In the genomic region with DNA sequence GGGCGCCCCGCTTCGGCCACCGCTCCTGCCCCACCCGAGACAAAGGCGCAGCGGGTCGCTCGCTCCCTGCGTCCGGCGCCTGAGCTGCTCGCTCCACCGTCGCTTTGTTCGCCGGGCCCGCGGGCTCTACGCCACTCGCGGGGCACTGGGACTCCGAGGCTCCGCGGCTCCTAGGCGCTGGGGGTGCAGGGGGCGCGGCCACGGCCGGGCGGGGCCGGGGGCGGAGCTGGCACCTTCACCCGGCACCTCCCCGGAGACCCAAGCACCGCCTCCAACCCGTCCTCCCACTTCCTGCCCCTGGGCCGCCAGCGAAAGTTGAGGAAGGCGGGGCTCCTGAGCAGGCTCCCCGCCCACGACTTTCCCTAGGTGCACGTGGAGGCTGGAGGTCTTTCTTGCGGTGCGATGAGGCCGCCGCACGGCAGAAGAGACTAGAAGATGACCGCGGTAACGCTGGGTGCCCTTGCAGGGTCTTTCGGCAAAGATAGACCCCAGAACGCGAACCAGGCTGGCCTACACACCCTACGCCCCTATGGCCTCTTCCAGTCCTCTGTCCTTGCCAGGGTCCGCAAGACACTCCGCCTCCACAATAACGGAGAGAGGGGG, we compare ENCODE assay signal across 8 mouse cellular contexts. TPM values are rescaled to one million over a fixed set of nuclear protein-coding genes. Genes with fewer than 3 reads are reported as not detected.
A peak's percentile ranks its signal among the peaks of the same experiment; 100 is the strongest.
DNase-seq lines count a peak whose midpoint lies in the region; ATAC-seq and TF ChIP-seq lines count a peak whose summit lies in the region.

Gene Vav2, minus strand, starts transcription at position 179 of the 603 bp plus-strand sequence.

- TF ChIP-seq POLR2A in brain, embryonic 14.5 days (IDR thresholded peaks at IDR 0.05; ENCODE audit: borderline replicate concordance, extremely low read depth, insufficient read depth, insufficient read length, poor library complexity, severe bottlenecking) = peak; percentile 75
- peak; percentile 85 for TF ChIP-seq POLR2A in myocyte (IDR thresholded peaks at IDR 0.05; ENCODE audit: insufficient read length, low read depth)

- WGBS in heart, embryonic 10.5 days = under 1% methylated on average over 58 of the region's 58 CpGs
- 1% methylated on average over 57 of the region's 58 CpGs for WGBS in kidney, embryonic 15.5 days
- 1% methylated on average over 58 of the region's 58 CpGs for WGBS in liver, embryonic 11.5 days

- peak within 1 kb of the TSS; percentile 83 for H3K4me3 ChIP-seq in heart, embryonic 10.5 days
- peak within 1 kb of the TSS; percentile 78 for H3K4me3 ChIP-seq in kidney, embryonic 15.5 days (replicated peaks)
- peak within 1 kb of the TSS; percentile 77 for H3K4me3 ChIP-seq in liver, embryonic 11.5 days (ENCODE audit: low read depth, low read length)
- peak within 1 kb of the TSS; percentile 77 for H3K4me3 ChIP-seq in myocyte

- H3K9ac ChIP-seq in kidney, embryonic 15.5 days = peak within 1 kb of the TSS; percentile 71
- peak within 1 kb of the TSS; percentile 79 for H3K9ac ChIP-seq in liver, embryonic 11.5 days (ENCODE audit: low read depth, low read length)

- peaks cover 5% of the 10 kb centered on the region; the same call in 1 of the 2 replicates for H3K27me3 ChIP-seq in heart, embryonic 10.5 days (ENCODE audit: insufficient read depth, poor library complexity, severe bottlenecking)
- H3K27me3 ChIP-seq in kidney, embryonic 15.5 days = no peaks in the 10 kb centered on the region
- no peaks in the 10 kb centered on the region for H3K27me3 ChIP-seq in liver, embryonic 11.5 days (replicated peaks; ENCODE audit: control insufficient read depth, insufficient read depth, low read length)
- no peaks in the 10 kb centered on the region for H3K27me3 ChIP-seq in myocyte (ENCODE audit: control insufficient read depth, insufficient read depth, insufficient read length)

- ATAC-seq in erythroblast, adult 5-6 weeks (replicated peaks; ENCODE audit: low FRiP score, poor library complexity, severe bottlenecking) = peak; percentile 87
- ATAC-seq in kidney, embryonic 15.5 days (replicated peaks; ENCODE audit: low FRiP score) = peak; percentile 93
- peak; percentile 94 for ATAC-seq in liver, embryonic 11.5 days (replicated peaks; ENCODE audit: low FRiP score)

- TF ChIP-seq CTCF in brain, embryonic 14.5 days (IDR thresholded peaks at IDR 0.05; ENCODE audit: borderline replicate concordance, extremely low read depth, insufficient read depth, insufficient read length) = no peak

- H3K4me1 ChIP-seq in heart, embryonic 10.5 days = peaks cover 52% of the 10 kb centered on the region
- peaks cover 43% of the 10 kb centered on the region for H3K4me1 ChIP-seq in kidney, embryonic 15.5 days
- H3K4me1 ChIP-seq in liver, embryonic 11.5 days (replicated peaks; ENCODE audit: control insufficient read depth, insufficient read depth, low read length) = peaks cover 32% of the 10 kb centered on the region

- 0 out of 2 replicates have a peak, but pooled peaks cover 6% of the 10 kb centered on the region for H3K36me3 ChIP-seq in heart, embryonic 10.5 days
- no peaks in the 10 kb centered on the region for H3K36me3 ChIP-seq in kidney, embryonic 15.5 days
- no peaks in the 10 kb centered on the region for H3K36me3 ChIP-seq in liver, embryonic 11.5 days (ENCODE audit: control insufficient read depth, insufficient read depth, low read length)
- no peaks in the 10 kb centered on the region for H3K36me3 ChIP-seq in myocyte (ENCODE audit: control insufficient read depth, insufficient read depth)

- peaks cover 38% of the 10 kb centered on the region for H3K79me2 ChIP-seq in myocyte (ENCODE audit: control insufficient read depth, insufficient read depth)

- peak within 1 kb of the TSS; percentile 78 for H3ac ChIP-seq in myocyte (ENCODE audit: control insufficient read depth, insufficient read length)

- DNase-seq in CD4-positive, CD25-positive, alpha-beta regulatory T cell, adult 2 months (ENCODE audit: low read depth, low spot score) = peak; percentile 97
- peak; percentile 95 for DNase-seq in brain, embryonic 14.5 days (ENCODE audit: low read depth)
- DNase-seq in heart, embryonic 10.5 days (ENCODE audit: low spot score) = peak; percentile 98
- peak; percentile 95 for DNase-seq in liver, embryonic 11.5 days (ENCODE audit: low spot score)
- DNase-seq in spleen, postnatal 4 days (ENCODE audit: low spot score in 2 of 2) = peak; percentile 90 to 94

- H3K4me2 ChIP-seq in kidney, embryonic 15.5 days = peak within 1 kb of the TSS; percentile 99
- H3K4me2 ChIP-seq in liver, embryonic 11.5 days = peak within 1 kb of the TSS; percentile 98
- H3K4me2 ChIP-seq in myocyte (ENCODE audit: low read depth) = peak within 1 kb of the TSS; percentile 94

- H3K9me3 ChIP-seq in heart, embryonic 10.5 days = no peaks in the 10 kb centered on the region
- no peaks in the 10 kb centered on the region for H3K9me3 ChIP-seq in kidney, embryonic 15.5 days (replicated peaks)
- no peaks in the 10 kb centered on the region for H3K9me3 ChIP-seq in liver, embryonic 11.5 days (ENCODE audit: control insufficient read depth, low read length)

- H3K27ac ChIP-seq in heart, embryonic 10.5 days = peak within 1 kb of the TSS; percentile 93
- H3K27ac ChIP-seq in kidney, embryonic 15.5 days = peak within 1 kb of the TSS; percentile 87
- peak within 1 kb of the TSS; percentile 64; the same call in 1 of the 2 replicates for H3K27ac ChIP-seq in liver, embryonic 11.5 days (ENCODE audit: low read depth, low read length)

TF ChIP-seq in myocyte, 11 proteins besides CTCF, POLR2A, EP300 and RAD21:
- TF ChIP-seq SRF (IDR thresholded peaks at IDR 0.05; ENCODE audit: control insufficient read depth, insufficient read length, low read depth) = no peak
- TF ChIP-seq MYOG (IDR thresholded peaks at IDR 0.05; ENCODE audit: control insufficient read depth in 1 of 3, insufficient read depth in 1 of 3, insufficient read length in 2 of 3, low read depth in 2 of 3) = no peak
- peak; percentile 59 for TF ChIP-seq POLR2AphosphoS2 (IDR thresholded peaks at IDR 0.05; ENCODE audit: insufficient read length, low read depth)
TF ChIP-seq in myocyte: peak in this region for 1.

RNA-seq across cellular contexts. Expression of gene Vav2, which starts in this region (rescaled TPM):
- 52.9 and 55.0 TPM in 2 replicates for polyA plus RNA-seq in brain, embryonic 14.5 days (2012; rRNA removed)
- 0.77 and 2.3 TPM in 2 replicates for total RNA-seq in erythroblast, adult 5-6 weeks (2015; ENCODE audit: low replicate concordance)
- 1.7 and 2.5 TPM in 2 replicates for total RNA-seq in erythroblast, adult 5-6 weeks (2017; ENCODE audit: low replicate concordance)
- polyA plus RNA-seq in heart, embryonic 10.5 days (2016; fragmentation: Nextera tagmentation; extraction: Ambion mirVana) = 5.1 and 8.1 TPM in 2 replicates
- polyA plus RNA-seq in kidney, embryonic 15.5 days (2015; fragmentation: Nextera tagmentation; extraction: Ambion mirVana) = 7.1 and 8.3 TPM in 2 replicates
- 6.0 and 6.6 TPM in 2 replicates for polyA plus RNA-seq in liver, embryonic 11.5 days (2014; fragmentation: Nextera tagmentation; extraction: Ambion mirVana)
- polyA plus RNA-seq in myocyte (2012; fragmentation: generic; extraction: Trizol) = 14.1 TPM

Comparison
In these comparisons a context has a peak if more than half of its experiments do, and no peak if none do; other contexts are left out.
1. Peak in every context shown above with its lines: DNase-seq, ATAC-seq, H3K4me3 ChIP-seq and H3K27ac ChIP-seq.